Mouse (Mus musculus): ENCODE measurements around the gene Paxx. TPM values are rescaled to one million over a fixed set of nuclear protein-coding genes. Genes with fewer than 3 reads are reported as not detected.
A peak's percentile ranks its signal among the peaks of the same experiment; 100 is the strongest.

Gene Paxx
- polyA plus RNA-seq, 1 experiment = 49.0 TPM

- Histone ChIP-seq H3K36me3 (ENCODE audit: control insufficient read depth, insufficient read depth, low read length) (no peaks in the 10 kb centered on the region), H3K4me3 (ENCODE audit: insufficient read depth, low read depth, low read length) (no peak overlapping the region), H3K4me1 (ENCODE audit: control insufficient read depth, insufficient read depth, low read length) (peaks cover 8% of the 10 kb centered on the region; the same call in 1 of the 2 replicates), H3K27me3 (replicated peaks; ENCODE audit: control insufficient read depth, insufficient read depth, low read length) (no peaks in the 10 kb centered on the region), H3K27ac (ENCODE audit: insufficient read depth, low read depth, low read length) (peak overlapping the region; percentile 57)
- 70% methylated on average over 10 of the region's 10 CpGs for WGBS
- TF ChIP-seq CTCF (conservative IDR thresholded peaks at IDR 0.05; ENCODE audit: insufficient read depth, insufficient read length, low read depth, low read length) (no peak), POLR2A (IDR thresholded peaks at IDR 0.05; ENCODE audit: low read depth, low read length) (no peak)
- peak; percentile 70 for DNase-seq
Observed at GRCm38 (mm10) chr2:25468962-25469915, 8.3 kb upstream of the Paxx start.

GRCm38 (mm10) chr2:25467606-25468303 is 6.9 kb upstream of the Paxx start:
- Histone ChIP-seq H3K27ac (ENCODE audit: insufficient read depth, low read depth, low read length) (peak overlapping the region; percentile 36), H3K27me3 (replicated peaks; ENCODE audit: control insufficient read depth, insufficient read depth, low read length) (no peaks in the 10 kb centered on the region), H3K36me3 (ENCODE audit: control insufficient read depth, insufficient read depth, low read length) (no peaks in the 10 kb centered on the region), H3K4me3 (ENCODE audit: insufficient read depth, low read depth, low read length) (no peak overlapping the region), H3K4me1 (ENCODE audit: control insufficient read depth, insufficient read depth, low read length) (0 out of 2 replicates have a peak, but pooled peaks cover 5% of the 10 kb centered on the region)
- 79% methylated on average over 14 of the region's 14 CpGs for WGBS
- no peak for TF ChIP-seq POLR2A (IDR thresholded peaks at IDR 0.05; ENCODE audit: low read depth, low read length)
- DNase-seq = peak; percentile 15

GRCm38 (mm10) chr2:25465816-25466635 is 5.1 kb upstream of the Paxx start:
- Histone ChIP-seq H3K27me3 (replicated peaks; ENCODE audit: control insufficient read depth, insufficient read depth, low read length) (no peaks in the 10 kb centered on the region), H3K36me3 (ENCODE audit: control insufficient read depth, insufficient read depth, low read length) (no peaks in the 10 kb centered on the region), H3K4me1 (ENCODE audit: control insufficient read depth, insufficient read depth, low read length) (peaks cover 8% of the 10 kb centered on the region), H3K27ac (ENCODE audit: insufficient read depth, low read depth, low read length) (no peak overlapping the region), H3K4me3 (ENCODE audit: insufficient read depth, low read depth, low read length) (no peak overlapping the region)
- TF ChIP-seq CTCF (conservative IDR thresholded peaks at IDR 0.05; ENCODE audit: insufficient read depth, insufficient read length, low read depth, low read length) (no peak), POLR2A (IDR thresholded peaks at IDR 0.05; ENCODE audit: low read depth, low read length) (no peak)
- WGBS = 52% methylated on average over 10 of the region's 10 CpGs
- DNase-seq = no peak

GRCm38 (mm10) chr2:25465256-25465655 is 4.4 kb upstream of the Paxx start:
- Histone ChIP-seq H3K27me3 (replicated peaks; ENCODE audit: control insufficient read depth, insufficient read depth, low read length) (no peaks in the 10 kb centered on the region), H3K27ac (ENCODE audit: insufficient read depth, low read depth, low read length) (no peak overlapping the region), H3K36me3 (ENCODE audit: control insufficient read depth, insufficient read depth, low read length) (no peaks in the 10 kb centered on the region), H3K4me3 (ENCODE audit: insufficient read depth, low read depth, low read length) (no peak overlapping the region), H3K4me1 (ENCODE audit: control insufficient read depth, insufficient read depth, low read length) (peaks cover 9% of the 10 kb centered on the region)
- no peak for TF ChIP-seq CTCF (conservative IDR thresholded peaks at IDR 0.05; ENCODE audit: insufficient read depth, insufficient read length, low read depth, low read length)
- TF ChIP-seq POLR2A (IDR thresholded peaks at IDR 0.05; ENCODE audit: low read depth, low read length) = no peak
- DNase-seq = no peak
- 88% methylated on average over 2 of the region's 2 CpGs for WGBS

GRCm38 (mm10) chr2:25463630-25464029 is 2.7 kb upstream of the Paxx start:
- no peak for DNase-seq
- Histone ChIP-seq H3K27me3 (replicated peaks; ENCODE audit: control insufficient read depth, insufficient read depth, low read length) (no peaks in the 10 kb centered on the region), H3K4me3 (ENCODE audit: insufficient read depth, low read depth, low read length) (no peak overlapping the region), H3K4me1 (ENCODE audit: control insufficient read depth, insufficient read depth, low read length) (peaks cover 13% of the 10 kb centered on the region), H3K27ac (ENCODE audit: insufficient read depth, low read depth, low read length) (no peak overlapping the region), H3K36me3 (ENCODE audit: control insufficient read depth, insufficient read depth, low read length) (no peaks in the 10 kb centered on the region)
- TF ChIP-seq CTCF (conservative IDR thresholded peaks at IDR 0.05; ENCODE audit: insufficient read depth, insufficient read length, low read depth, low read length) (no peak), POLR2A (IDR thresholded peaks at IDR 0.05; ENCODE audit: low read depth, low read length) (no peak)
- WGBS = 94% methylated on average over 3 of the region's 3 CpGs

- DNase-seq = no peak
- H3K27me3 ChIP-seq (replicated peaks; ENCODE audit: control insufficient read depth, insufficient read depth, low read length) = no peaks in the 10 kb centered on the region
- H3K27ac ChIP-seq (ENCODE audit: insufficient read depth, low read depth, low read length) = peak overlapping the region; percentile 66
- peaks cover 11% of the 10 kb centered on the region for H3K4me1 ChIP-seq (ENCODE audit: control insufficient read depth, insufficient read depth, low read length)
- H3K4me3 ChIP-seq (ENCODE audit: insufficient read depth, low read depth, low read length) = peak overlapping the region; percentile 45
- 31% methylated on average over 3 of the region's 3 CpGs for WGBS
- TF ChIP-seq POLR2A (IDR thresholded peaks at IDR 0.05; ENCODE audit: low read depth, low read length) (no peak), CTCF (conservative IDR thresholded peaks at IDR 0.05; ENCODE audit: insufficient read depth, insufficient read length, low read depth, low read length) (no peak)
- no peaks in the 10 kb centered on the region for H3K36me3 ChIP-seq (ENCODE audit: control insufficient read depth, insufficient read depth, low read length)
Observed at GRCm38 (mm10) chr2:25461407-25461806, 513 bp upstream of the Paxx start.
